Mouse (Mus musculus): ENCODE measurements around the gene Tada3. TPM values are rescaled to one million over a fixed set of nuclear protein-coding genes. Genes with fewer than 3 reads are reported as not detected.

Gene Tada3
- 63.9 and 87.3 TPM in 2 replicates for polyA plus RNA-seq (2012)

DNA sequence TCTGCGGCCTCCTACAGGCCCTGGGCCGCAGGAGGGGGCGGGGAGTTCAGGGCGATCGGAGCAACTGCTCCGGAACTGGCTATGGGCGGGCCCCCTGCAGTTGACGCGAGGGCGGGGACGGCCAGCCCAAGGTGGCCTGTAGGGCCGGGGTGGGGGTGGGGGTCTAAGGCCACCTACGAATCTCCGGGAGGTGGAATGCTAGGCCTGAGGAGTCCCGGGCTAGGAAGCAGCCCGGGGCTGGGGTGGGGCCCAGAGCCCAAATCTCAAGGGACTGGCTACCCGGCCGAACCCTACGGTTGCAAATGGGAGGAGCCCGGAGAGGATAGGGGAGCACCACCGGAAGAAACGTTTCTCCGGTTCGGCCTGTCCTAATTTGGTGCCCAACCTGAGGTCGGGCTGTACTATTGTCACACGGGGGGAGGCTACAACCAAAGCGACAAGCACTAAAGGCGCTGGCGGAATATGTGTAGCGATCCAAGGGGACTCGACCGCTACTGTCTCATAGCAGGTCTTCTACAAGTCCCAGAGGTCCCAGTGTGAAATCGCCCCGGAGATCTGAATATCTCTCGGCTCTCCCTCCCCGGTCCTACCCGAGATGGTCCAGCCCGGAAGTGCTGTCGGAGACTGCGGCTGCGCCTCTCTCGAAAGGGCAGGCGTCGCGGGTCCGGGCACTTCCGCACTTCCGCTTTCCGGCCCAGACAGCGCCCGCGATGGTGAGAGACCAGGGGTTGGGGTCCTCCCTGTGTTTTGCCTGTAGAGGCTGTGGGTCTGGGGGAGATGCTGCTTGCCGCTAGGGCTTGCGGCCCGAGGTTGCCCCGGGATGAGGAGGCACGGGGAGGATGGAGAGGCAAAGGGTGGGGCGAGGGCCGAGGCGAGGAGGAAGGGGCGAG lies at the start of gene Tada3, which contains the start of gene Arpc4:
Gene Tada3 (minus strand): TSS at position 388 of the 890 bp plus-strand sequence.
Gene Arpc4 (plus strand): TSS at position 620 of the 890 bp plus-strand sequence.

DNA sequence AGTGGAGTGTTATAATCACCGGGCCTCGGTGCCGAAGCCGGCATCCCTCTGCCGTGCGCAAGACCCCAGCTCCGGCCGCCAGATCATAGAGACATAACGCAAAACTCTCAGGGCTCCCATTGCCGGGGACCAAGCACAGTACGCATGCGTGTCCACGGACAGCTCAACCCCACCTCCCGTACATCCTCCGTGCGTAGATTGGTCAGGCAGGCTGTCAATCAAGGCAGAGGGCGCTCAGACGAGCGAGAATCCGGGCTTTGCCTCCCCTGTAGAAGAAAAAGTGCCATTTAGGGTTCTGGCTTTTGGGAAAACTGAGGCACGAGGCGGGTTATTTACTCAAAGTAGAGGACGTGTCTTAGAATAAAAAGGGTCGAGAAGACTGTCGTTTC lies 41.5 kb upstream of the Tada3 start, which contains the start of gene Rpusd3:
Gene Rpusd3 (minus strand): TSS at position 142 of the 389 bp plus-strand sequence.

GRCm38 (mm10) chr6:113388960-113389359 lies 11.3 kb upstream of the Tada3 start, which contains the start of gene Ttll3:
Gene Ttll3 (plus strand): TSS chr6:113389260.

DNA sequence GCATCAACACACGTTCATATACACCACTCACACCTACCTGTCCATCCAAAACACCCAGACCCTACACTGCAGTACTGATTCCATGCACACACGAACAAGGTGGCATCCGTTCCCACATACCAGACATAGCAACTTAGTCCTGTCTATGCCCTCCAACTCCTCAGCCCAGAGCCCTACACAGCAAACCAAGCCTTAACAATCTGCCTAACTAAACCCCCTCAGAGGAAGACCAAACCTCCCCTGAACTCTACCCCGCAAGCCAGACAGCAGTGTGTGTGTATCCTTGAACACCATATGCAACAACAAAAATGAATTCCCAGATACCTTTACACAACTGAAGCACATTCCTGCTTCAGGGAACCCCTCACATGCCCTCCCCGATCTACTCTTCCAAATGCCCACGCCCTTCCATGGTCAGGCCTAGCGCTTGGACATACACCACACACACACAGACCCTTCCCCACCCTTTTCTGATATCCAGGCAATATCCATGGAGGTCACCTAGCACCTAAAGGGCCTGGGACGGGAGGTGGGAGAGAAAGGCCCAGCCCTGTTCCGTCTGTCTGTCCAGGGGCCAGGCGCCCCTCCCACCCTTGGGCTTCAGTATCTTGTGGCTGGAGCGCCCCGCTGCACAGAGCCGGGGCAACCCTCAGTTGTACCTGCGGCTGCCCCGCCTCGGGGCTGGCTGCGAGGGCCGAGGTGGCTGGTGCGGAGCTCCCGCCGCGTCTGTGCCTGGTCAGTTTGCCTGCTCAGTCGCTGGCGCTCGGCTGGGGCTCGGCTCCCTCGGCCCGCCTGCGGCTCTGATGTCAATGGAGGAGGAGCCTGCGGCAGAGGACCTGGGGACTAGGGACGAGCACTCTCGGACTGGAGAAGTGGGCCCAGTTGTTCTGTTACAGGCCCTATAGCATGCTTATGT lies 34.2 kb downstream of the Tada3 start, which contains the start of gene Camk1:
Gene Camk1 (minus strand): TSS at position 808 of the 916 bp plus-strand sequence.

GRCm38 (mm10) chr6:113326533-113327315 lies 51.0 kb downstream of the Tada3 start, which contains the start of gene Ogg1:
Gene Ogg1 (plus strand): TSS chr6:113326972.

Other genes with a start within 250 kb of the Tada3 start
- 0.02 and 0.06 TPM in 2 replicates for gene Lhfpl4, start 182.5 kb downstream of the Tada3 start, polyA plus RNA-seq (2012)
- gene Mtmr14, start 140.0 kb downstream of the Tada3 start, polyA plus RNA-seq (2012): 123 and 129 TPM in 2 replicates
- gene Cpne9, start 95.6 kb downstream of the Tada3 start, polyA plus RNA-seq (2012): 0.23 and 0.43 TPM in 2 replicates
- gene Brpf1, start 70.7 kb downstream of the Tada3 start, polyA plus RNA-seq (2012): 59.8 and 81.0 TPM in 2 replicates
- gene Ogg1, start 50.9 kb downstream of the Tada3 start, polyA plus RNA-seq (2012): 7.7 and 9.1 TPM in 2 replicates
- gene Camk1, start 33.9 kb downstream of the Tada3 start, polyA plus RNA-seq (2012): 18.7 and 21.9 TPM in 2 replicates
- 311 and 382 TPM in 2 replicates for gene Arpc4, start 232 bp upstream of the Tada3 start, polyA plus RNA-seq (2012)
- gene Ttll3, start 11.4 kb upstream of the Tada3 start, polyA plus RNA-seq (2012): 7.2 and 7.8 TPM in 2 replicates
- gene Rpusd3, start 41.5 kb upstream of the Tada3 start, polyA plus RNA-seq (2012): 77.9 and 81.6 TPM in 2 replicates
- gene Cidec, start 57.9 kb upstream of the Tada3 start, polyA plus RNA-seq (2012): not detected in 2 replicates
- 11.1 and 13.2 TPM in 2 replicates for gene Jagn1, start 64.7 kb upstream of the Tada3 start, polyA plus RNA-seq (2012)
- gene Il17re, start 80.6 kb upstream of the Tada3 start, polyA plus RNA-seq (2012): 0.90 and 1.6 TPM in 2 replicates
- gene Il17rc, start 93.5 kb upstream of the Tada3 start, polyA plus RNA-seq (2012): 0.29 and 1.9 TPM in 2 replicates
- 37.0 and 42.1 TPM in 2 replicates for gene Creld1, start 105.4 kb upstream of the Tada3 start, polyA plus RNA-seq (2012)
- gene Prrt3, start 124.0 kb upstream of the Tada3 start, polyA plus RNA-seq (2012): 0.02 and 0.06 TPM in 2 replicates
- gene Emc3, start 153.8 kb upstream of the Tada3 start, polyA plus RNA-seq (2012): 33.9 and 35.5 TPM in 2 replicates
- 1.6 and 2.2 TPM in 2 replicates for gene Fancd2, start 153.8 kb upstream of the Tada3 start, polyA plus RNA-seq (2012)
- gene Fancd2os, start 222.8 kb upstream of the Tada3 start, polyA plus RNA-seq (2012): not detected in 2 replicates
- 40.1 and 48.6 TPM in 2 replicates for gene Brk1, start 226.9 kb upstream of the Tada3 start, polyA plus RNA-seq (2012)
- 7.0 and 7.1 TPM in 2 replicates for gene Vhl, start 246.1 kb upstream of the Tada3 start, polyA plus RNA-seq (2012)